Mouse (Mus musculus) hindbrain, embryonic 11.5 days (tissue): ENCODE measurements at regions not wholly inside any gene's neighbourhood (a gene's known extent, or its start where the extent isn't known, plus 50 kb on each side); places are given as distances from the start of the nearest gene placed in this dataset.

Experiments
- ATAC-seq: fragments of 200-750 bp; cut with Nextera tagmentation; 2 replicates; pipeline ENCODE4 v1.8.0; 2017; ENCODE audit warnings: mild to moderate bottlenecking, moderate TSS enrichment, moderate library complexity; ENCODE audit not compliant: low FRiP score
- DNase-seq: peaks from one replicate; pipeline ENCODE4 v3.0.0-alpha.2; 2015; ENCODE audit warnings: low spot score
- H3K27ac ChIP-seq: fragments of 300-500 bp; sonication (generic); 2 replicates; pipeline ENCODE4 v1.5.1; 2014; ENCODE audit warnings: mild to moderate bottlenecking, low read depth, low read length
- H3K27me3 ChIP-seq: fragments of 300-500 bp; sonication (generic); 2 replicates; pipeline ENCODE4 v1.6.1; 2014; ENCODE audit warnings: mild to moderate bottlenecking, low read length, moderate library complexity, mixed read lengths; ENCODE audit not compliant: control insufficient read depth, insufficient read depth
- H3K36me3 ChIP-seq: fragments of 300-500 bp; sonication (generic); 2 replicates; pipeline ENCODE4 v1.6.1; 2014; ENCODE audit warnings: mild to moderate bottlenecking, low read length, moderate library complexity, mixed read lengths; ENCODE audit not compliant: control insufficient read depth, insufficient read depth
- H3K4me1 ChIP-seq: fragments of 300-500 bp; sonication (generic); replicated peaks from 2 replicates; pipeline ENCODE4 v1.6.1; 2014; ENCODE audit warnings: low read length, mixed read lengths; ENCODE audit not compliant: control insufficient read depth, insufficient read depth
- H3K4me2 ChIP-seq: fragments of 300-500 bp; sonication (generic); replicated peaks from 2 replicates; pipeline ENCODE4 v1.6.1; 2014; ENCODE audit warnings: mild to moderate bottlenecking, low read depth, low read length
- H3K4me3 ChIP-seq: fragments of 300-500 bp; sonication (generic); 2 replicates; pipeline ENCODE4 v1.5.1; 2014; ENCODE audit warnings: low read depth, low read length
- H3K9ac ChIP-seq: fragments of 300-500 bp; sonication (generic); 2 replicates; pipeline ENCODE4 v1.6.1; 2014; ENCODE audit warnings: low read depth, low read length
- H3K9me3 ChIP-seq: fragments of 300-500 bp; sonication (generic); 2 replicates; pipeline ENCODE4 v1.6.1; 2016; ENCODE audit warnings: low read length; ENCODE audit not compliant: control insufficient read depth
- WGBS: fragments of 180-500 bp; shearing (Covaris S2); extraction: QIAGEN DNeasy Blood & Tissue Kit; methylation state at CpG from one replicate; pipeline ENCODE4 v1.1.7; 2014; 5-methylcytosine and 5-hydroxymethylcytosine counted together

GRCm38 (mm10) chr15:19395681-19396080, 576.9 kb downstream of the Cdh10 start:
- H3K4me1 ChIP-seq, result no peaks in the 10 kb centered on the region
- no peak for ATAC-seq
- no peak overlapping the region for H3K4me2 ChIP-seq
- WGBS, result 75% methylated on average over 1 of the region's 1 CpGs
- no peak for DNase-seq
- H3K9ac ChIP-seq, result no peak overlapping the region
- H3K36me3 ChIP-seq, result no peaks in the 10 kb centered on the region
- no peak overlapping the region for H3K4me3 ChIP-seq
- no peak overlapping the region for H3K27ac ChIP-seq
- H3K27me3 ChIP-seq, result no peaks in the 10 kb centered on the region
- H3K9me3 ChIP-seq, result no peaks in the 10 kb centered on the region
